Mouse (Mus musculus) liver, embryonic 14.5 days (tissue): ENCODE data around the gene Lrrc38. TPM values are rescaled to one million over a fixed set of nuclear protein-coding genes. Genes with fewer than 3 reads are reported as not detected.

ENCODE experiments used
- ATAC-seq: fragments of 200-750 bp; cut with Nextera tagmentation; 2 replicates; pipeline ENCODE4 v1.8.0; 2017; ENCODE audit warnings: moderate number of reproducible peaks, mild to moderate bottlenecking, moderate library complexity; ENCODE audit not compliant: insufficient read depth
- DNase-seq, 3 experiments: peaks; one replicate each; pipeline ENCODE4 v3.0.0-alpha.2; 2012 to 2013; ENCODE audit warnings: low read depth in 3 of 3, low spot score in 3 of 3
- H3K27ac ChIP-seq: fragments of 300-500 bp; sonication (generic); 2 replicates; pipeline ENCODE4 v1.5.1; 2014; ENCODE audit warnings: moderate library complexity, mild to moderate bottlenecking, control low read depth, inconsistent platforms
- H3K27me3 ChIP-seq: fragments of 300-500 bp; sonication (generic); 2 replicates; pipeline ENCODE4 v1.6.1; 2014; ENCODE audit warnings: mild to moderate bottlenecking, low read length, moderate library complexity; ENCODE audit not compliant: control insufficient read depth, insufficient read depth
- H3K36me3 ChIP-seq: fragments of 300-500 bp; sonication (generic); replicated peaks from 2 replicates; pipeline ENCODE4 v1.6.1; 2014; ENCODE audit warnings: low read depth; ENCODE audit not compliant: control insufficient read depth, insufficient read depth
- H3K4me1 ChIP-seq, 2 experiments: fragments of 200-500 bp in 1 of 2; fragments of 300-500 bp in 1 of 2; sonication (generic) in 1 of 2; replicated peaks; 2 replicates each; pipeline ENCODE4 v1.6.1; 2012 to 2014; ENCODE audit warnings: antibody characterized with exemption in 1 of 2, inconsistent platforms in 1 of 2, low read length in 1 of 2; ENCODE audit not compliant: control insufficient read depth in 2 of 2, insufficient read depth in 2 of 2
- H3K4me2 ChIP-seq: fragments of 300-500 bp; sonication (generic); 2 replicates; pipeline ENCODE4 v1.6.1; 2014; ENCODE audit warnings: low read depth, mild to moderate bottlenecking, control low read depth, moderate library complexity
- H3K4me3 ChIP-seq, 2 experiments: fragments of 200-500 bp in 1 of 2; fragments of 300-500 bp in 1 of 2; sonication (generic) in 1 of 2; 2 replicates each; pipeline ENCODE4 v1.5.1; 2012 to 2014; ENCODE audit warnings: low read depth in 2 of 2, low read length in 2 of 2, mild to moderate bottlenecking in 2 of 2, control low read depth in 1 of 2, inconsistent platforms in 1 of 2, moderate library complexity in 1 of 2; ENCODE audit not compliant: insufficient read depth in 1 of 2
- H3K9ac ChIP-seq: fragments of 300-500 bp; sonication (generic); replicated peaks from 2 replicates; pipeline ENCODE4 v1.6.1; 2014; ENCODE audit warnings: mild to moderate bottlenecking, control low read depth, moderate library complexity
- H3K9me3 ChIP-seq: fragments of 300-500 bp; sonication (generic); 2 replicates; pipeline ENCODE4 v1.6.1; 2016; ENCODE audit warnings: low read length, mixed read lengths; ENCODE audit not compliant: control insufficient read depth
- CTCF ChIP-seq: IDR thresholded peaks from 2 replicates; pipeline ENCODE4 v1.5.1; 2016; ENCODE audit warnings: antibody characterized with exemption, low read depth, control low read depth
- EP300 ChIP-seq: IDR thresholded peaks from 2 replicates; pipeline ENCODE4 v1.6.1; 2016; ENCODE audit warnings: antibody characterized with exemption, low read depth
- WGBS: fragments of 180-500 bp; shearing (Covaris S2); extraction: QIAGEN DNeasy Blood & Tissue Kit; methylation state at CpG from one replicate; pipeline ENCODE4 v1.1.7; 2014; ENCODE audit not compliant: insufficient replicate concordance; 5-methylcytosine and 5-hydroxymethylcytosine counted together
- polyA plus RNA-seq, 2 experiments: library from polyadenylated mRNA; depleted of rRNA in 1 of 2; stranded (reverse) in 1 of 2; unstranded in 1 of 2; fragments of >200 nt; fragmentation: Nextera tagmentation in 1 of 2; extraction: Ambion mirVana in 1 of 2; gene quantifications; 2 replicates each; pipeline versions ENCODE4 v1.2.1 to v1.2.3; 2012 to 2014

Lrrc38 gene
- polyA plus RNA-seq (2012; rRNA removed) (not detected in 2 replicates), polyA plus RNA-seq (2014; fragmentation: Nextera tagmentation; extraction: Ambion mirVana) (not detected in 2 replicates)

DNA sequence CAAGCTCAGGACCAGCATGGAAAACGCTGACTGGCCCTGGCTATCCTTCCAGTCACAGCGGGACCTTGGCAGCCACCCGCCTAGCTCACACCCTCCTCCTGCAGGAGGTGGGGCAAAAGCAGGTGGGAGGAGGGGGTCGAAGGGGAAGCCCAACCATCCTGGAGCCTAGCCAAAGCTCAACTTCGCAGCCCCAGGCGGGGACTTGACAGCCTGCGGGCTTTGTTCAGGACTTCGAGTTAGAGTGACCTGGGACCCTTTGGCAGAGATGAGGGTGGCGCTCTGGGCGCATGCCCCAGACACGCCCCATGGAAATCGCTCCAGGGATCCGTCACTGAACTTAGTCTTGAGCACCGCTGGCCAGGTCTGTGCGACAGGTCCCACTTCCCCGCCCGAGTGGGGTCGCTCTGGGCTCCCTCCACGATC lies at the start of gene Lrrc38:
Lrrc38 (plus strand) TSS at position 274 of the 423 bp plus-strand sequence.
- no peak within 1 kb of the TSS for H3K9ac ChIP-seq
- no peak within 1 kb of the TSS for H3K4me3 ChIP-seq
- H3K4me1 ChIP-seq: no peaks in the 10 kb centered on the region
- H3K9me3 ChIP-seq: no peaks in the 10 kb centered on the region
- no peaks in the 10 kb centered on the region for H3K36me3 ChIP-seq
- TF ChIP-seq EP300 (no peak), CTCF (no peak)
- 2% methylated on average over 19 of the region's 19 CpGs for WGBS
- H3K4me2 ChIP-seq: peak within 1 kb of the TSS; percentile 34; the same call in 1 of the 2 replicates
- no peak for ATAC-seq
- peaks cover 28% of the 10 kb centered on the region for H3K27me3 ChIP-seq
- H3K27ac ChIP-seq: no peak within 1 kb of the TSS
- DNase-seq: no peak

DNA sequence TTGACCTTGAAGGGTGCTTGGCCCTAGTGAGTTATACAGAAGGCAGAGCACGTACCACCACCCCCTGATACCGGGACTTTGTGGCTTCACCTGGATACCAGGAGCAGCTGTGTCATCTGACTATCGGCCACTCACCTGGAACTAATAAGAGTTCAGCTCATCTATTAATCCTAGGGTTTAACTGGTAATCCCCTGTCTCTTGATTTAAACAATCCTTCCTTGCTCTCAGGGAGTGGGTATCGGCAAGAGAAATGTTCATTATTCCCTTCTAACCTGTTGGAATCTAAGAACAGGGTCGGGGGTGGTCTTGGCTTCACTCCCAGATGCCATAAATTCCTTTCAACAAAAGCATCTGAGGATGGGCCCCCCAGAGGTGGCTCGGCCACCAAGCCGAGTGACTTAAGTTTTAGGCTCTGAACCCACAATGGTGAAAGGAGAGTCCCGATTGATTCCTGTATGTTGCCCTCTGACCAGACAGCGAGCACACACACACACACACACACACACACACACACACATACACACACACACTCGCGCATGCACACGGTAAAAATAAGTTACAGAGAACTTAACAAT lies 49.4 kb upstream of the Lrrc38 start:
- Histone ChIP-seq H3K27me3 (peaks cover 22% of the 10 kb centered on the region), H3K4me1 (no peaks in the 10 kb centered on the region), H3K4me2 (no peak overlapping the region), H3K36me3 (no peaks in the 10 kb centered on the region), H3K4me3 (no peak overlapping the region), H3K27ac (no peak overlapping the region), H3K9me3 (no peaks in the 10 kb centered on the region), H3K9ac (no peak overlapping the region)
- ATAC-seq: no peak
- TF ChIP-seq EP300: no peak
- no peak for TF ChIP-seq CTCF
- DNase-seq: no peak
- 14% methylated on average over 12 of the region's 12 CpGs for WGBS

DNA sequence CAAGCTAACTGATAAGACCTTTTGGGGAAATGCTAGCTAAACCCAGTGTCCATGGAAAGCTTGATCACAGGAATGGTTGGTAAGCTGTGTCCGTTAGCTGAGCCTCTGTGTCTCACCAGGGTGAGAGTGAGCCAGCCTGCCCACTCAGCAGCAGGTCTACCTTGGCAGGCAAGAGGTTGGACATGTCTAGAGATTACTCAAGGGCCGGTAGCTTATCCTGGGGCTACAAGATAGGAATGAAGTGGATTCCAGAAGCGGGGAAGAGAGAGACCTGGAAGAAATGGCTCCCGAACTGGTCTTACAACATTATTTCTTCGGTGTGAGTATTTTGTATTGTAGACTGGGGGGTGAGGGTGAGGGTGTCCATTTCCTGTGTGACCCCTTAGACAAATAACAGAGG lies 48.5 kb upstream of the Lrrc38 start:
- no peak for ATAC-seq
- Histone ChIP-seq H3K4me1 (no peaks in the 10 kb centered on the region), H3K4me2 (no peak overlapping the region), H3K4me3 (no peak overlapping the region), H3K36me3 (no peaks in the 10 kb centered on the region), H3K27me3 (peaks cover 22% of the 10 kb centered on the region), H3K9me3 (no peaks in the 10 kb centered on the region), H3K9ac (no peak overlapping the region), H3K27ac (no peak overlapping the region)
- no peak for TF ChIP-seq CTCF
- 42% methylated on average over 5 of the region's 5 CpGs for WGBS
- DNase-seq: no peak

DNA sequence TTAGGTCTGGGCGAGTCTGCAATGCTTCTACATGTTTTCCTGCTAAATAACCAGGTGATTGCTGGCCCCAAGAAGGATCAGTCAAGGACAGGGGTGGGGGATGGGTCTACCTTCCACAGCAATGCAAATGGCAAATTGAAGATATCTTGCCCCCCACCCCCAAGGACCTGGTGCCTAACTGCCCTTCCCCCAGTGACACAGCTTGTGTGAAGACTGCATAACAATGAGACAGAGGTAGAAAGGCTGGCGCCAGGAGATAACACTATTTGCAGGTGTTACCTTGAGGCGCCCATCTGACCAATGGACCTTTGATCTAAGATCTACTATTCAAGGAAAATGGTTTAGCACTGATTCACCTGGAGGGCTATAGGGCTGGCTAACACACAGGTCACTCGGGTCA lies 47.7 kb upstream of the Lrrc38 start:
- ATAC-seq: no peak
- WGBS: 32% methylated on average over 4 of the region's 4 CpGs

DNA sequence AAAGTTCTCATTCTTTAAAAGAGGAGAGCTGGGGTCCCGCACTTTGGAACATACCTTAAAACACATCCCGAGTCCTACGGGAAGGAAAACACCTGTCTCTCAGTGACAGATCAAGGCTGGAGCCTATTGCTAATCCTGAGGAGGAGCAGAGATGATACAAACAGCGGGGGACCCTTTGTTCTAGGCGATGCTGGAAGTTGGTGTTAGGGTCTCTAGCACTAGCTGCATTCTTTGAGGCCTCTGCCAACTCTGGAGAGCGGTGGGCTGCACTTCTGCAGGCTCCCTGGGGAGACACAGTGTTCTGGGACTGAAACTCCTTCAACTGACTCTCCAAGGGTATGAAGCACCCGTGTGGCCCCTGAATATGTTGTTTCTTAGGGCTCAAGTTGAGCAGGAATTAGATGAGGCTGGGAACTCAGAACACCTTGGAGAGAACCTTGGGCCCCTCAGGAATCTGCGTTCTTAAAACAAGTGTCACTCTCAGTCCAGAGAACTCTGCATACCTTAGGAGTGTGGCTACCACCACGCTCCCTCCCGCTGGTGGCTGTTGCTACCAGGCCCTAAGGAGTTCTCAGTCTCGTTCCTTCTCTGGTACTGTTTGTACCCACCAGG lies 47.2 kb upstream of the Lrrc38 start:
- Histone ChIP-seq H3K27ac (no peak overlapping the region), H3K27me3 (peaks cover 21% of the 10 kb centered on the region), H3K36me3 (no peaks in the 10 kb centered on the region), H3K4me1 (no peaks in the 10 kb centered on the region), H3K9ac (no peak overlapping the region), H3K4me2 (no peak overlapping the region), H3K4me3 (no peak overlapping the region), H3K9me3 (no peaks in the 10 kb centered on the region)
- TF ChIP-seq CTCF: no peak
- TF ChIP-seq EP300: no peak
- 31% methylated on average over 11 of the region's 11 CpGs for WGBS
- DNase-seq (no peak), ATAC-seq (no peak)

More for the DNA sequence above, 47.7 kb upstream of the Lrrc38 start:
- H3K9me3 ChIP-seq: no peaks in the 10 kb centered on the region
- peaks cover 22% of the 10 kb centered on the region for H3K27me3 ChIP-seq
- TF ChIP-seq CTCF (no peak), EP300 (no peak)
- H3K4me2 ChIP-seq: no peak overlapping the region
- no peaks in the 10 kb centered on the region for H3K36me3 ChIP-seq
- no peak overlapping the region for H3K9ac ChIP-seq
- H3K4me1 ChIP-seq: no peaks in the 10 kb centered on the region
- no peak overlapping the region for H3K27ac ChIP-seq
- DNase-seq: no peak
- H3K4me3 ChIP-seq: no peak overlapping the region
